Mouse (Mus musculus) G1E (cell line): ENCODE measurements around the gene Usp29.

Source experiments
- CTCF ChIP-seq: IDR thresholded peaks from 2 replicates; pipeline ENCODE4 v1.5.1; 2012; ENCODE audit warnings: low read depth, low read length, inconsistent platforms, mixed read lengths
- GATA1 ChIP-seq: IDR thresholded peaks from 2 replicates; pipeline ENCODE4 v1.6.1; 2012; ENCODE audit warnings: borderline replicate concordance, low read length, inconsistent platforms, mixed read lengths

DNA sequence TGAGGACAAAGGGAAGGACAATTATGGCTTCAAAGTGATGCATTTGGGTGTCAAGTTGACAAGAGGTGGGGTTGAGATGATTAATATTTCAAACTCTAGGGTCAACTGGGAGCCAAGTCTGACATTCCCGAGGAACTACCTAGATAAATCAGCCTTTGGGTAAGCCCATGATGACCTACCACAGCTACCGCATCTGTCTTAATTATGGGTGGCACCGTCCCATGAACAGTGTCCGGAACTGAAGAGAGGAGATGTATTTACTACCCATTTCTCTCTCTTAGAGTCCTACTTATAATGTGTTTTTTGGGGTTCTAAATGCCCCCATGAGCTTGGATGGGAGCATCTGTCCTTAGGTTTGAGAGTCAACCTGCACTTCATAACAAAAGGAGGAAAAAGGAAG lies 226.2 kb downstream of the Usp29 start:
- TF ChIP-seq GATA1 (no peak), CTCF (no peak)
